Mouse (Mus musculus) embryonic facial prominence, embryonic 11.5 days (tissue): ENCODE measurements around the gene Lrrtm1. TPM values are rescaled to one million over a fixed set of nuclear protein-coding genes. Genes with fewer than 3 reads are reported as not detected.

ENCODE experiments used
- ATAC-seq: fragments of 200-750 bp; cut with Nextera tagmentation; replicated peaks from 2 replicates; pipeline ENCODE4 v1.8.0; 2017; ENCODE audit warnings: low read depth; ENCODE audit not compliant: insufficient number of reproducible peaks, low FRiP score, low TSS enrichment
- DNase-seq: peaks from one replicate; pipeline ENCODE4 v3.0.0-alpha.2; 2015; ENCODE audit warnings: low spot score
- H3K27ac ChIP-seq: fragments of 300-500 bp; sonication (generic); replicated peaks from 2 replicates; pipeline ENCODE4 v1.5.1; 2014; ENCODE audit warnings: mild to moderate bottlenecking, low read depth, low read length, control low read depth
- H3K27me3 ChIP-seq: fragments of 300-500 bp; sonication (generic); 2 replicates; pipeline ENCODE4 v1.6.1; 2014; ENCODE audit warnings: mild to moderate bottlenecking, low read length, moderate library complexity, mixed read lengths; ENCODE audit not compliant: control insufficient read depth, insufficient read depth
- H3K36me3 ChIP-seq: fragments of 300-500 bp; sonication (generic); replicated peaks from 2 replicates; pipeline ENCODE4 v1.6.1; 2014; ENCODE audit warnings: low read depth, mild to moderate bottlenecking, low read length, moderate library complexity, mixed read lengths; ENCODE audit not compliant: control insufficient read depth, insufficient read depth
- H3K4me1 ChIP-seq: fragments of 300-500 bp; sonication (generic); 2 replicates; pipeline ENCODE4 v1.6.1; 2014; ENCODE audit warnings: low read length, mixed read lengths; ENCODE audit not compliant: control insufficient read depth, insufficient read depth
- H3K4me2 ChIP-seq: fragments of 300-500 bp; sonication (generic); 2 replicates; pipeline ENCODE4 v1.6.1; 2014; ENCODE audit warnings: low read depth, mild to moderate bottlenecking, control low read depth, low read length, moderate library complexity
- H3K4me3 ChIP-seq: fragments of 300-500 bp; sonication (generic); 2 replicates; pipeline ENCODE4 v1.5.1; 2014; ENCODE audit warnings: low read depth, low read length, control low read depth
- H3K9ac ChIP-seq: fragments of 300-500 bp; sonication (generic); replicated peaks from 2 replicates; pipeline ENCODE4 v1.6.1; 2014; ENCODE audit warnings: mild to moderate bottlenecking, control low read depth, low read length
- H3K9me3 ChIP-seq: fragments of 300-500 bp; sonication (generic); replicated peaks from 2 replicates; pipeline ENCODE4 v1.6.1; 2016; ENCODE audit warnings: mild to moderate bottlenecking, low read length, inconsistent platforms, mixed read lengths; ENCODE audit not compliant: control insufficient read depth
- WGBS: fragments of 180-500 bp; shearing (Covaris S2); extraction: QIAGEN DNeasy Blood & Tissue Kit; methylation state at CpG from one replicate; pipeline ENCODE4 v1.1.7; 2014; 5-methylcytosine and 5-hydroxymethylcytosine counted together
- polyA plus RNA-seq: library from polyadenylated mRNA; unstranded; fragments of >200 nt; fragmentation: Nextera tagmentation; extraction: Ambion mirVana; gene quantifications from 2 replicates; pipeline ENCODE4 v1.2.1, GENCODE M21; 2014

Gene Lrrtm1
- 3.7 and 4.1 TPM in 2 replicates for polyA plus RNA-seq

DNA sequence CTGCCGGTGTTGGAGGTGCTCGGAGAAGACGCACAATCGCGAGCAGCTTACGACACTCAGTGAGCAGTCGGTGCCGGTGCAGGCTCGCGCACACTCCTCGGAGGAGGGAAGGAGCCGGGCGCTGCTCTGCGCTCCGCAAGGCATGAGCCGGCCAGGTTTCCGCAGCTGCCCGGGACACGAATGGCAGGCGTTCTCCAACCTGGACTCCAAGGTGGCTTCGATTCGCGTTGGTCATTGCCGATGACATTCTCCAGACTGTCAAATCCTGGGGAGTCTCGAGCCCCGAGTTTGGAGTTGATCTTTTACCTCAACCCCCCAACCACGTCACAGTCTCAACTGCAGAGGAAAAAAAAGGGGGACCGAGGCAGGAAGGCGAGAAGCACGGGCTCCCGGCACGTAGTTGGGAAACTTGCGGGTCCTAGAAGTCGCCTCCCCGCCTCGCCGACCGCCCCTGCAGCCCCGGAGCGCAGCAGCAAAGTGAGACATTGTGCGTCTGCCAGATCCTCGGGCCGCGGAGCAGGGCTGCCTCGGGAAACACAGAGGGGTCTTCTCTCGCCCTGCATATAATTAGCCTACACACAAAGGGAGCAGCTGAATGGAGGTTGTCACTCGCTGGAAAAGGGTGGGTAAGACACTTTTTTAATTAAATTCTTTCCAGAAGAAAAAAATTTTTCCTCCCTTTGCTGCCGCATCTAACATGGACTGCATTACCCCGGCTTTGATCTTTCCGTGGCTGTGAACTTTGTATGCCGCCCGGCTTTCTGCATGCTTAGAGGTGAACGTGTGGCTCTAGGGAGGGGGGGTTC, at the start of gene Lrrtm1:
Gene Lrrtm1 (plus strand): TSS at position 89 of the 806 bp plus-strand sequence.
- peak within 1 kb of the TSS; percentile 57 for H3K9ac ChIP-seq

GRCm38 (mm10) chr6:77196650-77197049, 45.8 kb upstream of the Lrrtm1 start:
- Histone ChIP-seq H3K27ac (no peak overlapping the region), H3K36me3 (no peaks in the 10 kb centered on the region), H3K4me2 (no peak overlapping the region), H3K4me1 (no peaks in the 10 kb centered on the region), H3K9me3 (no peaks in the 10 kb centered on the region), H3K9ac (no peak overlapping the region), H3K4me3 (no peak overlapping the region), H3K27me3 (no peaks in the 10 kb centered on the region)
- WGBS, result 92% methylated on average over 3 of the region's 3 CpGs
- ATAC-seq, result no peak
- DNase-seq, result no peak

More for the DNA sequence above, at the start of gene Lrrtm1:
- Histone ChIP-seq H3K9me3 (no peaks in the 10 kb centered on the region), H3K4me1 (no peaks in the 10 kb centered on the region; the same call in 1 of the 2 replicates), H3K27ac (no peak within 1 kb of the TSS), H3K4me2 (peak within 1 kb of the TSS; percentile 92), H3K36me3 (no peaks in the 10 kb centered on the region), H3K27me3 (peaks cover 30% of the 10 kb centered on the region), H3K4me3 (peak within 1 kb of the TSS; percentile 48)
- ATAC-seq (peak; percentile 84), DNase-seq (peak; percentile 75)
- WGBS, result under 1% methylated on average over 53 of the region's 53 CpGs

GRCm38 (mm10) chr6:77199375-77199774, 43.1 kb upstream of the Lrrtm1 start:
- ATAC-seq (no peak), DNase-seq (no peak)
- WGBS, result 54% methylated on average over 2 of the region's 2 CpGs
- Histone ChIP-seq H3K9ac (no peak overlapping the region), H3K36me3 (no peaks in the 10 kb centered on the region), H3K27me3 (no peaks in the 10 kb centered on the region), H3K4me3 (no peak overlapping the region), H3K27ac (no peak overlapping the region), H3K4me2 (no peak overlapping the region), H3K4me1 (no peaks in the 10 kb centered on the region), H3K9me3 (no peaks in the 10 kb centered on the region)

DNA sequence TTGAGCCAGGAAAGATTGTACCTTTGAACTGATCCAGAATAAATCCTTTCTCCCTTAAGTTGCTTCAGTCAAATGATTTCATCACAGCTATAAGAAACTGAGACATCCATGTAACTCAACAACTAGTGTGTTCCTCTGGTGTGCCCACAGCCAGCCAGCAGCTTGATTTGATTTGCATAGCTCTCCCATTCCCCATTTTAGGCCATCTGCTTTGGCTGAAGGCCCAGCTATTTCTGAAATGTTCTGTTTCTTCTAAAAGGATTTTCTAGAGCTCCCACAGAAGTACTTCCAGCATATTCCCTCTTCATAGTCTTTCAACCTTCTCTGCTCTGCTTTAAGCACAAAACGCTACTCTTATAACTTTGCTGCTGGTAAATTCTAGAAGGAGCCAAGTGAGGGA, 33.3 kb upstream of the Lrrtm1 start:
- Histone ChIP-seq H3K4me3 (no peak overlapping the region), H3K27ac (no peak overlapping the region), H3K4me1 (no peaks in the 10 kb centered on the region; the same call in 1 of the 2 replicates), H3K4me2 (no peak overlapping the region), H3K9me3 (no peaks in the 10 kb centered on the region), H3K36me3 (no peaks in the 10 kb centered on the region), H3K9ac (no peak overlapping the region), H3K27me3 (no peaks in the 10 kb centered on the region)
- DNase-seq, result no peak
- 93% methylated on average over 1 of the region's 1 CpGs for WGBS
- ATAC-seq, result no peak

DNA sequence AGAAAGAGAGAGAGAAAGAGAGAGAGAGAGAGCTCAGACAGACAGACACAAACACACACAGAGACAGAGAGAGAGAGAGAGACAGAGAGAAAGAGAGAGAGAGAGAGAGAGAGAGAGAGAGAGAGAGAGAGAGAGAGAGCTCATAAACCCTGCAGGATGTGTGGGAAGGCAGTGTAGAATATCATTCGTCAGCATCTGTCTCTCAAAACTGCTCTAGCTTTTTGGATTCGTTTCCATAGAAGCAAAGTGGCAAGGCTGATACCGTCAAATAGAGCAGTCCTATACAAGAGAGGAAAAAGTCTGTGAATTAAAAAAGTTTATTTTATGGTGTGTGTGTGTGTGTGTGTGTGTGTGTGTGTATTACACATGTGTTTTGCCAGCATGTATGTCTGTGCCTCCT, 32.6 kb upstream of the Lrrtm1 start:
- Histone ChIP-seq H3K4me2 (no peak overlapping the region), H3K36me3 (no peaks in the 10 kb centered on the region), H3K9ac (no peak overlapping the region), H3K9me3 (no peaks in the 10 kb centered on the region), H3K27ac (no peak overlapping the region), H3K27me3 (no peaks in the 10 kb centered on the region), H3K4me1 (no peaks in the 10 kb centered on the region; the same call in 1 of the 2 replicates), H3K4me3 (no peak overlapping the region)
- no peak for ATAC-seq
- no peak for DNase-seq
- 80% methylated on average over 3 of the region's 3 CpGs for WGBS

DNA sequence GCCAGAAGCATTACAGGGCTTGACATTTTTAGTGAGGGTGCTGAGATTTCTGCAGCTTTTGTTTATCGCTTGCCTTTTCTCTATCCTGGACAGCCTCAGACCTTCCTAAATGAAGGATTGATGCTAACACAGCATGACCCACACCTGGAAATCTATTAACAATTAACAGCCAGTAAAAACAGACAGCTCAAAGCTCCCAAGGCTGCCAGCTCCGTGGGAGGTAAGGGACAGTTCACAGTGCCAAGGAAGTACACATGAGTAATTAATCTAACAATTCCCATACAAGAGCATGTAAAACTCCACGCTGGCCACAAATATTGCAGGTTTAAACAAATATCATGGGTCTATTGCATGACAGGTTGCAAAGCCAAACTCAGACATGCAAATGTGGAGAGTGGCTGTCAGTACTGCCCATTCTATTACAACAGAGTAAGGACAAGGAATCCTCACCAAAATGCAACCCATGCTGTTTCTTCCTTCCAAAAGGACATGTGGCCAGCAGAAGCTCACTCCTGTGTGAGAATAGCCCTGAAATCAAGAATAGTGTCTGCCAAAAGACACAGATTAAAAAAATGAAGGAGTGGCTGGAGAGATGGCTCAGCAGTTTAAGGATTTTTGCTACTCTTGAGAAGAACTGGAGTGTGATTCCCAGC, 28.6 kb upstream of the Lrrtm1 start:
- Histone ChIP-seq H3K4me1 (no peaks in the 10 kb centered on the region; the same call in 1 of the 2 replicates), H3K4me3 (no peak overlapping the region), H3K36me3 (no peaks in the 10 kb centered on the region), H3K4me2 (no peak overlapping the region), H3K27ac (no peak overlapping the region), H3K9me3 (no peaks in the 10 kb centered on the region), H3K27me3 (no peaks in the 10 kb centered on the region), H3K9ac (no peak overlapping the region)
- DNase-seq, result no peak
- WGBS, result 41% methylated on average over 3 of the region's 3 CpGs
- ATAC-seq, result no peak

GRCm38 (mm10) chr6:77215322-77215721, 27.2 kb upstream of the Lrrtm1 start:
- no peaks in the 10 kb centered on the region for H3K27me3 ChIP-seq
- no peaks in the 10 kb centered on the region for H3K36me3 ChIP-seq
- H3K9ac ChIP-seq, result no peak overlapping the region
- no peak overlapping the region for H3K4me3 ChIP-seq
- no peak overlapping the region for H3K27ac ChIP-seq
- H3K4me2 ChIP-seq, result no peak overlapping the region
- DNase-seq (no peak), ATAC-seq (no peak)
- 72% methylated on average over 4 of the region's 4 CpGs for WGBS
- H3K9me3 ChIP-seq, result no peaks in the 10 kb centered on the region
- H3K4me1 ChIP-seq, result no peaks in the 10 kb centered on the region; the same call in 1 of the 2 replicates

DNA sequence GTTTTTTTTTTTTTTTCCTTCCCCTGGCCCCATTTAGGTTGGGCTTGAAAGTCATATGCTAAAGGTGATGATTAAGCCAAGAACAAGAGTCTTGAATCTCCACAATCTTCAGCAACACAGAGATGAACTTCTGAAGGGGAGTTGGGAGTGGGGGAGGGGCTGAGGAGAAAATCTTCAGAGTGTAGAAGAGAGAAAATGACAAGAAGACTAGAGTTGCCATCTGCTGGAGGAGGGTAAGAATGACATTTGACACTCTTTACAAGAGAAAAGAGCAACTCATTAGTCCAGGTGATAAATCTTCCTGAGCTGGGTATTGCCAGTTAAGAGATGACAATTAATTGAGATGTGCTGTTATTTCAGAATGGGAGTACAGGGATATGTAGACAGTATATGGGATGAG, 23.6 kb upstream of the Lrrtm1 start:
- Histone ChIP-seq H3K27ac (no peak overlapping the region), H3K9ac (no peak overlapping the region), H3K27me3 (no peaks in the 10 kb centered on the region), H3K4me3 (no peak overlapping the region), H3K36me3 (no peaks in the 10 kb centered on the region), H3K9me3 (no peaks in the 10 kb centered on the region), H3K4me1 (no peaks in the 10 kb centered on the region; the same call in 1 of the 2 replicates), H3K4me2 (no peak overlapping the region)
- ATAC-seq (no peak), DNase-seq (peak; percentile 33)
